ENCODE assay signal across 10 mouse cellular contexts in the genomic region with DNA sequence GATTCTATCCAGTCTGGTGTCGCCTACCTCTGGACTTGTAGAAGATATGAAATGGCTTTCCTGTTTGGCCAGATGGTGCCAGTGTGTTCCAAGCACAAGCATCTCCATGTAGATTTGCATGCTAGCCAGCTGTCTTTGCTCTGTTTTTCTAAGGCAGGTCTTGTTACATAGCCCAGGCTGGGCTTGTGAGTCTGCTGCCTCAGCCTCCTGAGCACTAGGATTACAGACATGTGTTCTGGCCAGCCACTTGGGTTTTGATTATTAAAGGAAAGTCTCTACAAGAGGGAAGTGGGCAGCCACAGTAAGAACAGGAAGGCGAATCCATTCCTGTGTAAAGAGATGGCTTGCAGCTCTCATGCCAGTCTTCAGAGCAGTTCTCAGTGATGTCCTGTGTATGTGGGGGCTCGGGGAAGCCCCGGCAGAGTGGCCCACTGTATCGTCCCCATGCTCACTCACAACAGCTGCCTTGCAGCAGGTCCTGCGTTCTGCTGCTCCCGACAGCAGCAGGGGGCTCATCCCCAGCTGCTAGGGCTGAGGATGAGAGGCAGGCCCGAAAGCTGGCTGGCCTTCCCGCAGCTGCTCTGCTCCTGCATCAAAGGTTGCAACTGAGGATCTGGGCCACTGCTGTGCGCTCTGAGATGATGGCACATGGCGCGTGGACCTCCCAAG.
DNase-seq lines count a peak whose midpoint lies in the region; ATAC-seq and TF ChIP-seq lines count a peak whose summit lies in the region.
"Had no signal": no experiment of that assay in that cellular context is flagged by ENCODE, and none has a peak within 500 bp of the region (broad histone marks: within the 10 kb centered on the region; RNA-seq: fewer than 3 reads in every experiment).

No protein-coding gene starts in this region.

- WGBS in forebrain, embryonic 15.5 days: 34% methylated on average over 12 of the region's 12 CpGs
- WGBS in small intestine, adult 2 months: 84% methylated on average over 12 of the region's 12 CpGs

- no peak overlapping the region for H3K4me2 ChIP-seq in forebrain, embryonic 15.5 days (replicated peaks)

- no peaks in the 10 kb centered on the region for H3K9me3 ChIP-seq in forebrain, embryonic 15.5 days

- no peaks in the 10 kb centered on the region for H3K36me3 ChIP-seq in forebrain, embryonic 15.5 days
- no peaks in the 10 kb centered on the region for H3K36me3 ChIP-seq in small intestine, adult 2 months (ENCODE audit: control insufficient read depth, insufficient read depth, low read length)

- H3K4me1 ChIP-seq in forebrain, embryonic 15.5 days: peaks cover 47% of the 10 kb centered on the region
- H3K4me1 ChIP-seq in small intestine, adult 2 months (ENCODE audit: control insufficient read depth, insufficient read depth, insufficient read length, low read length): peaks cover 28% of the 10 kb centered on the region

- no peak overlapping the region for H3K9ac ChIP-seq in forebrain, embryonic 15.5 days (replicated peaks)

- no peak for TF ChIP-seq POLR2A in small intestine, adult 2 months (IDR thresholded peaks at IDR 0.05; ENCODE audit: low read depth, low read length)

- H3K27me3 ChIP-seq in forebrain, embryonic 15.5 days: no peaks in the 10 kb centered on the region
- no peaks in the 10 kb centered on the region for H3K27me3 ChIP-seq in small intestine, adult 2 months (ENCODE audit: control insufficient read depth, insufficient read depth, low read length)
- H3K27me3 ChIP-seq: Patski had no signal

- H3K27ac ChIP-seq in forebrain, embryonic 15.5 days (replicated peaks): peak overlapping the region; percentile 57
- H3K27ac ChIP-seq in small intestine, adult 2 months (ENCODE audit: insufficient read depth, low read depth, low read length): 0 out of 2 replicates have a peak overlapping the region, but pooled peaks have one; percentile 21

- peak; percentile 38 for DNase-seq in thymus, postnatal 0 days (ENCODE audit: low spot score)
- DNase-seq in thymus, adult 18-20 months: no peak
- no peak for DNase-seq in kidney, postnatal 4 days
- DNase-seq in heart, adult 18-20 months: no peak
- no peak for DNase-seq in frontal cortex, postnatal 14 days (ENCODE audit: low spot score in 2 of 2)
- DNase-seq: heart, postnatal 4 days had no signal

- 0 out of 2 replicates have a peak, but pooled peaks have one; percentile 5 for ATAC-seq in forebrain, embryonic 15.5 days (replicated peaks)
- ATAC-seq in megakaryocyte progenitor cell, adult 5-6 weeks (replicated peaks; ENCODE audit: poor library complexity): peak; percentile 11; the same call in 1 of the 2 replicates
- ATAC-seq: Patski had no signal

- no peak for TF ChIP-seq CTCF in small intestine, adult 2 months (IDR thresholded peaks at IDR 0.05; ENCODE audit: extremely low read depth, insufficient read length, insufficient replicate concordance, low read depth, low read length)

- H3K4me3 ChIP-seq in forebrain, embryonic 15.5 days: no peak overlapping the region
- H3K4me3 ChIP-seq in small intestine, adult 2 months (ENCODE audit: low read depth, low read length): no peak overlapping the region
